ENCODE assay signal across 10 mouse cellular contexts in the genomic region with DNA sequence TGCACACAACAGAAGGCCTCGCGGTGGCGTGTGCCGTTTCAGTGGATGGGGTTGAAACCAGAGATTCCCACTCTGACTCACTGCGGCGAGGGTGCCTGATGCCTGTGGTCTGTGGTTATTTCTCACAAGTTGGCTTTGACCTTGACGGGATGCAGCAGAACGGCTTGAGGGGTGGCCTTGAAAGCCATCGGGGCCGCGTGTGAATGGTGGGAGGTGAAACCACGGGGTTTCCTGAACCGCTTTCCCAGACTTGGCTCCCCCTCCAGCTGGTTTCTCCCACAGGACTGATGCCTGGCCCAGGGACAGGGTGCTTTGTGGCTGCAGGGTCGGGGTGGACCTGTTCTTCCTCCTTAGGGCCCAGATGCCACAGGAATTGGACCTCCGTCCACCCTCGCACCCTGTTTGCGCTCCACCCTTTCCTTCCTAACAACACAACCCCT. TPM values are rescaled to one million over a fixed set of nuclear protein-coding genes. Genes with fewer than 3 reads are reported as not detected.
A peak's percentile ranks its signal among the peaks of the same experiment; 100 is the strongest.
DNase-seq lines count a peak whose midpoint lies in the region; ATAC-seq and TF ChIP-seq lines count a peak whose summit lies in the region.
"Had no signal": no experiment of that assay in that cellular context is flagged by ENCODE, and none has a peak within 500 bp of the region (broad histone marks: within the 10 kb centered on the region; RNA-seq: fewer than 3 reads in every experiment).

No protein-coding gene starts in this region.

- no peak for TF ChIP-seq POLR2A in heart, adult 2 months (IDR thresholded peaks at IDR 0.05; ENCODE audit: insufficient read depth, low read depth, low read length)

- DNase-seq in heart, adult 2 months: peak; percentile 70 to 71
- DNase-seq in T-cell, adult 2 months (ENCODE audit: low spot score): peak; percentile 8
- no peak for DNase-seq in left cerebral cortex, postnatal 25 days (ENCODE audit: low spot score in 2 of 2)
- DNase-seq in hindbrain, embryonic 11.5 days (ENCODE audit: low spot score): no peak
- no peak for DNase-seq in cerebellum, adult 18-20 months
- DNase-seq: cerebellum, adult 11-12 months; right cerebral cortex, postnatal 14 days had no signal

- WGBS in heart, adult 2 months: 32% methylated on average over 17 of the region's 17 CpGs
- WGBS in heart, embryonic 11.5 days (ENCODE audit: insufficient replicate concordance): 69% methylated on average over 17 of the region's 17 CpGs
- WGBS in hindbrain, embryonic 11.5 days: 84% methylated on average over 17 of the region's 17 CpGs

- intact Hi-C loops in heart, adult 2 months (cut with DNase I): loop anchor here (1.0 to 2.0 kb wide), 2 partner anchors 20 to 26 kb away; no protein-coding TSS in a partner anchor
- intact Hi-C loops in left cerebral cortex, postnatal 25 days (cut with DNase I): no loop called here

- TF ChIP-seq EP300 in heart, adult 2 months (IDR thresholded peaks at IDR 0.05; ENCODE audit: insufficient read depth, low read depth, low read length): no peak; the same call in 1 of the 2 replicates

- H3K79me2 ChIP-seq in heart, adult 2 months (replicated peaks; ENCODE audit: control insufficient read depth, insufficient read depth, low read length): no peaks in the 10 kb centered on the region

- H3K27ac ChIP-seq in heart, adult 2 months: peak overlapping the region; percentile 70
- no peak overlapping the region for H3K27ac ChIP-seq in heart, embryonic 11.5 days (ENCODE audit: low read depth, low read length)
- no peak overlapping the region for H3K27ac ChIP-seq in hindbrain, embryonic 11.5 days (ENCODE audit: low read depth, low read length)

- H3K36me3 ChIP-seq in heart, adult 2 months (ENCODE audit: control insufficient read depth, insufficient read depth, low read length): no peaks in the 10 kb centered on the region
- no peaks in the 10 kb centered on the region for H3K36me3 ChIP-seq in heart, embryonic 11.5 days (ENCODE audit: control insufficient read depth, insufficient read depth, low read length)
- H3K36me3 ChIP-seq in hindbrain, embryonic 11.5 days (ENCODE audit: control insufficient read depth, insufficient read depth, low read length): no peaks in the 10 kb centered on the region

- no peaks in the 10 kb centered on the region for H3K9me3 ChIP-seq in heart, embryonic 11.5 days (replicated peaks; ENCODE audit: control insufficient read depth, low read length)
- H3K9me3 ChIP-seq in hindbrain, embryonic 11.5 days (ENCODE audit: control insufficient read depth, low read length): no peaks in the 10 kb centered on the region

- H3K27me3 ChIP-seq in heart, adult 2 months (ENCODE audit: control insufficient read depth, insufficient read depth, low read length): no peaks in the 10 kb centered on the region
- H3K27me3 ChIP-seq in heart, embryonic 11.5 days (ENCODE audit: control insufficient read depth, insufficient read depth, low read length): peaks cover 20% of the 10 kb centered on the region
- H3K27me3 ChIP-seq in hindbrain, embryonic 11.5 days (ENCODE audit: control insufficient read depth, insufficient read depth, low read length): peaks cover 3% of the 10 kb centered on the region; the same call in 1 of the 2 replicates

- 0 out of 2 replicates have a peak, but pooled peaks have one; percentile 12 for TF ChIP-seq CTCF in heart, adult 2 months (IDR thresholded peaks at IDR 0.05)

- no peak for ATAC-seq in heart, embryonic 11.5 days (replicated peaks; ENCODE audit: insufficient number of reproducible peaks, low FRiP score, low TSS enrichment)
- peak; percentile 64 to 82 for ATAC-seq in hematopoietic stem cell, adult 5-6 weeks (replicated peaks in 1 of 2; ENCODE audit: insufficient read depth in 1 of 2, low FRiP score in 2 of 2, low TSS enrichment in 1 of 2, low read depth in 1 of 2, poor library complexity in 2 of 2, severe bottlenecking in 2 of 2)
- peak; percentile 64 for ATAC-seq in megakaryocyte progenitor cell, adult 5-6 weeks (replicated peaks; ENCODE audit: poor library complexity)
- ATAC-seq in hindbrain, embryonic 11.5 days (ENCODE audit: low FRiP score): no peak

- peaks cover 31% of the 10 kb centered on the region for H3K4me1 ChIP-seq in heart, adult 2 months (ENCODE audit: control insufficient read depth, insufficient read depth, low read length)
- H3K4me1 ChIP-seq in heart, embryonic 11.5 days (ENCODE audit: control insufficient read depth, insufficient read depth, low read length): peaks cover 24% of the 10 kb centered on the region
- H3K4me1 ChIP-seq in hindbrain, embryonic 11.5 days (replicated peaks; ENCODE audit: control insufficient read depth, insufficient read depth, low read length): no peaks in the 10 kb centered on the region

- H3K4me3 ChIP-seq in heart, adult 2 months: peak overlapping the region; percentile 20; the same call in 1 of the 2 replicates
- no peak overlapping the region for H3K4me3 ChIP-seq in heart, embryonic 11.5 days (ENCODE audit: low read depth, low read length)
- H3K4me3 ChIP-seq in hindbrain, embryonic 11.5 days (ENCODE audit: low read depth, low read length): no peak overlapping the region

- peak overlapping the region; percentile 45 for H3K9ac ChIP-seq in heart, adult 2 months (ENCODE audit: low read depth, low read length)
- no peak overlapping the region for H3K9ac ChIP-seq in heart, embryonic 11.5 days (ENCODE audit: low read depth, low read length)
- no peak overlapping the region for H3K9ac ChIP-seq in hindbrain, embryonic 11.5 days (ENCODE audit: low read depth, low read length)

- no peak overlapping the region for H3K4me2 ChIP-seq in heart, embryonic 11.5 days
- no peak overlapping the region for H3K4me2 ChIP-seq in hindbrain, embryonic 11.5 days (replicated peaks; ENCODE audit: low read depth, low read length)

RNA-seq across cellular contexts. Expression of gene Tnxb, which starts 10.8 kb away (rescaled TPM):
- total RNA-seq in heart, adult 2 months (2021): 10 to 100 TPM; 28.5 to 28.8 TPM
- polyA plus RNA-seq in heart, adult 2 months (2012; rRNA removed): 27.3 and 32.7 TPM in 2 replicates
- 0.24 and 0.27 TPM in 2 replicates for polyA plus RNA-seq in heart, embryonic 11.5 days (2014; fragmentation: Nextera tagmentation; extraction: Ambion mirVana)
- 0.05 TPM in 1 of 2 replicates, not detected in the other for total RNA-seq in hematopoietic stem cell, adult 5-6 weeks (2017)
- not detected in 2 replicates for total RNA-seq in megakaryocyte progenitor cell, adult 5-6 weeks (2015)
- total RNA-seq in megakaryocyte progenitor cell, adult 5-6 weeks (2017): not detected in 2 replicates
- 1 to 10 TPM; 1.2 to 1.6 TPM for total RNA-seq in left cerebral cortex, postnatal 25 days (2021)
- polyA plus RNA-seq in hindbrain, embryonic 11.5 days (2014; fragmentation: Nextera tagmentation; extraction: Ambion mirVana): 0.01 and 0.09 TPM in 2 replicates

RNA-seq across cellular contexts. Expression of gene Atf6b, which starts 34.2 kb away (rescaled TPM):
- 10 to 100 TPM; 15.3 to 18.4 TPM for total RNA-seq in heart, adult 2 months (2021)
- polyA plus RNA-seq in heart, adult 2 months (2012; rRNA removed): 25.3 and 27.4 TPM in 2 replicates
- polyA plus RNA-seq in heart, embryonic 11.5 days (2014; fragmentation: Nextera tagmentation; extraction: Ambion mirVana): 41.0 and 49.8 TPM in 2 replicates
- total RNA-seq in hematopoietic stem cell, adult 5-6 weeks (2017): 12.3 and 19.9 TPM in 2 replicates
- 25.5 and 27.8 TPM in 2 replicates for total RNA-seq in megakaryocyte progenitor cell, adult 5-6 weeks (2015)
- total RNA-seq in megakaryocyte progenitor cell, adult 5-6 weeks (2017): 24.3 and 30.2 TPM in 2 replicates
- 10 to 100 TPM; 72.7 to 72.8 TPM for total RNA-seq in left cerebral cortex, postnatal 25 days (2021)
- polyA plus RNA-seq in hindbrain, embryonic 11.5 days (2014; fragmentation: Nextera tagmentation; extraction: Ambion mirVana): 61.9 and 67.5 TPM in 2 replicates

RNA-seq across cellular contexts. Expression of gene Fkbpl, which starts 36.6 kb away (rescaled TPM):
- total RNA-seq in heart, adult 2 months (2021): 1 to 10 TPM; 7.9 TPM
- 4.0 and 8.8 TPM in 2 replicates for polyA plus RNA-seq in heart, adult 2 months (2012; rRNA removed)
- polyA plus RNA-seq in heart, embryonic 11.5 days (2014; fragmentation: Nextera tagmentation; extraction: Ambion mirVana): 10.9 and 11.4 TPM in 2 replicates
- total RNA-seq in hematopoietic stem cell, adult 5-6 weeks (2017): 24.1 and 35.8 TPM in 2 replicates
- 3.8 and 4.1 TPM in 2 replicates for total RNA-seq in megakaryocyte progenitor cell, adult 5-6 weeks (2015)
- 17.7 and 40.0 TPM in 2 replicates for total RNA-seq in megakaryocyte progenitor cell, adult 5-6 weeks (2017)
- 10 to 100 TPM; 12.0 to 17.0 TPM for total RNA-seq in left cerebral cortex, postnatal 25 days (2021)
- polyA plus RNA-seq in hindbrain, embryonic 11.5 days (2014; fragmentation: Nextera tagmentation; extraction: Ambion mirVana): 16.4 and 17.2 TPM in 2 replicates

RNA-seq across cellular contexts. Expression of gene Prrt1, which starts 51.8 kb away (rescaled TPM):
- total RNA-seq in heart, adult 2 months (2021): 1 to 10 TPM in 1 of 2 experiments, under 1 TPM in 1; 0.86 to 1.4 TPM
- 2.7 and 7.0 TPM in 2 replicates for polyA plus RNA-seq in heart, adult 2 months (2012; rRNA removed)
- not detected in 2 replicates for polyA plus RNA-seq in heart, embryonic 11.5 days (2014; fragmentation: Nextera tagmentation; extraction: Ambion mirVana)
- 0.13 TPM in 1 of 2 replicates, not detected in the other for total RNA-seq in hematopoietic stem cell, adult 5-6 weeks (2017)
- total RNA-seq in megakaryocyte progenitor cell, adult 5-6 weeks (2015): 0.17 and 0.34 TPM in 2 replicates
- total RNA-seq in megakaryocyte progenitor cell, adult 5-6 weeks (2017): not detected in 2 replicates
- 100 to 1,000 TPM; 171 to 183 TPM for total RNA-seq in left cerebral cortex, postnatal 25 days (2021)
- 1.0 and 2.0 TPM in 2 replicates for polyA plus RNA-seq in hindbrain, embryonic 11.5 days (2014; fragmentation: Nextera tagmentation; extraction: Ambion mirVana)

RNA-seq across cellular contexts. Expression of gene Ppt2, which starts 52.8 kb away (rescaled TPM):
- 10 to 100 TPM; 53.0 to 63.9 TPM for total RNA-seq in heart, adult 2 months (2021)
- polyA plus RNA-seq in heart, adult 2 months (2012; rRNA removed): 50.5 and 55.7 TPM in 2 replicates
- 31.7 and 34.3 TPM in 2 replicates for polyA plus RNA-seq in heart, embryonic 11.5 days (2014; fragmentation: Nextera tagmentation; extraction: Ambion mirVana)
- 23.2 and 27.6 TPM in 2 replicates for total RNA-seq in hematopoietic stem cell, adult 5-6 weeks (2017)
- 26.5 and 33.5 TPM in 2 replicates for total RNA-seq in megakaryocyte progenitor cell, adult 5-6 weeks (2015)
- total RNA-seq in megakaryocyte progenitor cell, adult 5-6 weeks (2017): 15.3 and 19.7 TPM in 2 replicates
- 10 to 100 TPM; 45.8 to 46.4 TPM for total RNA-seq in left cerebral cortex, postnatal 25 days (2021)
- 23.6 and 26.0 TPM in 2 replicates for polyA plus RNA-seq in hindbrain, embryonic 11.5 days (2014; fragmentation: Nextera tagmentation; extraction: Ambion mirVana)

Comparison
In these comparisons a context has a peak if more than half of its experiments do, and no peak if none do; other contexts are left out.
1. DNase-seq: peak in heart, adult 2 months (2 of 2) and T-cell, adult 2 months (single experiment); none in left cerebral cortex, postnatal 25 days (0 of 2), hindbrain, embryonic 11.5 days (single experiment) and cerebellum, adult 18-20 months (0 of 2).
2. ATAC-seq: peak in hematopoietic stem cell, adult 5-6 weeks (2 of 2) and megakaryocyte progenitor cell, adult 5-6 weeks (single experiment); none in heart, embryonic 11.5 days (single experiment) and hindbrain, embryonic 11.5 days (single experiment).
3. RNA of gene Tnxb, which starts 10.8 kb away (total RNA-seq): 28.5 to 28.8 TPM in heart, adult 2 months; 1.2 to 1.6 TPM in left cerebral cortex, postnatal 25 days, 0.05 TPM in hematopoietic stem cell, adult 5-6 weeks and not detected in megakaryocyte progenitor cell, adult 5-6 weeks; every median in the first group is over 10 times any median in the second.